Mouse (Mus musculus): ENCODE data around the gene Ndufaf2.

The Ndufaf2 gene

DNA sequence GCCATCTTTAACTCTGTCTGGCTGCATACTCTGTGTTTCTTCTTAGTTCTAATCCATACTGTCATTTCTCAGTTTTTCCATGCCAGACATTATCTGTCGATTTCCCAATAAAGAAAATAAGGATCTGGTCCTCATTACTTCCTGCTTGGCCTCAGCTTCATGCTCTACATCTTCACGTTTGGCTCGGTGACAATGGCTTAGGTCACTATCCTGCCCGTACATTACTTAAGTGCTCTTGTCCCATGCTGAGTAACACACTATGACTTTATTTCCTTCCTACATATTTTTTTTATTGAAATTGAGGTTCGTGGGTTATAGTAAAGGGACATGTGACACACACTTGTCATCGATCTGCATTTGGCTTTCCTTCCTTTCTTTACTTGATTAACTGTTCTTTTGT is 143.3 kb downstream of the Ndufaf2 start:
- no peak for DNase-seq

DNA sequence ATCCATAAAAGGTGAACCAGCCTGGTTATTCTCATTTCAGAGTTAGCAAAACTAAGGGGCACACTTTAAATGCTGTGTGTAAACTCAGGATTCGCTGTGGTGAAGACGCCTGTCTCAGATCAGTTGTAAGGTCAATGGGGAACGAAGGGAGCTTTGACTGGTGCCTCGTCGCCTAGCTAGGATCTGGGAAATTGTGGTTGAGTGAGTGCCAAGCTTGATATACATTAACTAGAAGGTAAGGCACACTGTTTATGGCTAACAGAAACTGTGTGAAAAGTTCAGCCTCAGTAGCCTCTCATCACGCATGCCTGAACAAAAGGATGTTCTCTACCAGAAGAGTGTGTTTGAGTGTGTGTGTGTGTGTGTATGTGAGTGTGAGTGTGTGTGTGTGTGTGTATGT is 144.6 kb downstream of the Ndufaf2 start:
- peak; percentile 44 to 83 for DNase-seq

DNA sequence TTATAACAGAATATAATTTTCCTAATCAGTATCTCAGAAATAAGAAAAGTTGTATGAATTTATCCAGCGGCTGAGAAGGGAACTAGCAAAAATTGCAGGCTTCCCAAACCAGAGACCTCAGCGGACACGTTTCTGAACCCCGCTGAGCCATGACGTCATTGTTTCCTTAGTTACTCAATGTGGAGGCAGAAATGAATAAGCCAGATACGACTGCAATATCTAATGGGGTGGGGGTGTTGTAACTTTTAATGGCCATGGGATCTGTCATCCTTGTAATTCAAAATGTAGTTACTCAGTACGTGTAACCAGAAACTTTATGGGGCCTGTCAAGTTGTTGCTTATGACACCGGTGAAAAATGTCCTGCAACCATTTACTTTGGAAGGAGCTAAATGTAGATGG is 145.3 kb downstream of the Ndufaf2 start:
- DNase-seq: no peak

DNA sequence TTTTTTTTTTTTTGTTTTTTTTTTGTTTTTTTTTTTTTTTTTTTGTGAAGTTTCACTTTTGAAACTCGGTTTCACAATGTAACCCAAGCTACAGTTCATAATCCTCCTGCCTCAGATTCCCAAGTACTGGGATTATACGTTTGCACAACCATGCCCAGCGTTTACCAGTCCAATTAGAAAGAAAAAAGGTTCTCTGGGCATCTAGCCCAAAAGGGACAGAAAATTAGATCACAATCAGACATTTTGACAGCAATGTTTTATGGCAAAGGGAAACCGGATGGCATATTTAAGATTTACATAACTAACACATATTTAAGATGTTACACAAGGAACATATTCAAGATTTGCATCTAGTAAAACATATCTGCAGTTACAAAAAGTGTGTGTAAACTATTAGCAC is 150.6 kb downstream of the Ndufaf2 start:
- DNase-seq: no peak

DNA sequence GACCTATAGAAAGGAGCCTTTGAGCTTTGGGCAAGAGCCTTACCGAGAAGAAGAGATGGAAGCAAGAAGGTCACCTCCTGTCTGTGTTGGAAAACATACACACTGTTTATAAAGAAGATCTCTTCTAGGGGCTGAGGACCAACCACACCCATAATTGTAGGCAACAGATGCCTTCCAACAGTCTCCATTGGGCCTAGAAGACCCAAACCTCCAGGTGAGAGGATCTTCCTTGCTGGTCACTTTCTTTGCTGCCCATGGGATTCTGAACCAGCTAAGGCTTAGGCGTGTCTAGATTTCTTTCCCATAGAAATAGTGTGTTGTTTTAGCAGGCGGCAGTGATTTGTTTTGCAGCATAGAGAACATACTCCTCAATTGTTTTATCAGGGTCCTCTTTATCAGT is 162.1 kb downstream of the Ndufaf2 start:
- no peak for DNase-seq

DNA sequence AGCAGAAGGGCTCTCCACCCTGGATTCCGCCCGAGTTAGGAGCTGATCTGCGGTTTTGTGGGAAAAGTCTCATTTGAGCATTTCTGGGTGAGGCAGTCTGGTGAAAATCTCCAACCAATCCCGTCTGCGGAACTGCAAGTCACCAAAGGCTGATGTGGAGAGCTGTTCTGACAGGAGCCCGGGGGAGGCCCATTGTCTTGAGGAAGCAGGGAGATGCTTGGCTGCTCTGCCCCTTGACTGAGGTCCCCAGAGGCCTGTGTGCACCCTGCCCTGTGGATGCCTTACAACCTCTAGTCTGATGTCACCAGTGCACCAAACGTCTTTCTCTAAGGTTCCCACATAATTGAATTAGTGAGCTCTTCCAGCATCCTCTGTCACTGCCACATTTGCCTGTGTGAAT is 163.2 kb downstream of the Ndufaf2 start:
- no peak for DNase-seq

DNA sequence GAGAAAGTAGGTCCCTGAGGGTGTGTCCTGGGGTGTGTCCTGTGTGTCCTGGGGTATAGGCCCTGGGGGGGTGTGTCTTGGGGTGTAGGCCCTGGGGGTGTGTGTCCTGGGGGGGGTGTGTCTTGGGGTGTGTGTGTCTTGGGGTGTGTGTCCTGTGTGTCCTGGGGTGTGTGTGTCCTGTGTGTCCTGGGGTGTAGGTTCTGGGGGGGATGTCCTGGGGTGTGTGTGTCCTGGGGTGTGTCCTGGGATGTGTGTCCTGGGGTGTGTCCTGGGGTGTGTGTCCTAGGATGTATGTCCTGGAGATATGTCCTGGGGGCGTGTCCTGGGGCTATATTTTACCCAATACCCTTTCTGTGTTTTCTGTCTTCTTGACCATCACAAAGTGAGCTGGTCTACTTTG is 165.8 kb downstream of the Ndufaf2 start:
- no peak for DNase-seq

DNA sequence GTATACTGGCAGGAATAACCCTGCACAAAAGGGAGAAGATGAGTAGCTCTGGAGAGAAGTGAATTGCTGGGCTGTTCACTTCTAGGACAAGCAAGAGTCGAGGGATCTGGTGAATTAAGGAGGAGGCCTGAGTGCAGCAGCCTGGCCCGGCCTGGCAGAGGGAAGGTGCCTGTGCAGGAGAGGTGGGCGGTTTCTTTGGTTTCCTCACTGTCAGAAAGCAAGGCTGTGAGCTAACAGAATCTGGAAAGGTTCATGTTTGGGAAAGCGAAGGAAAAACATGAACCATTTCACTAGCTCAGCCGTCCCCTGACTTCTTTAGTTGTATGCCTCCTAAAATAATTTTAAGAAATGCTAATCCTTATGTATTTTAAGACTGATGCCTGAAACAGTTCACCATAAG is 173.8 kb downstream of the Ndufaf2 start:
- no peak for DNase-seq

DNA sequence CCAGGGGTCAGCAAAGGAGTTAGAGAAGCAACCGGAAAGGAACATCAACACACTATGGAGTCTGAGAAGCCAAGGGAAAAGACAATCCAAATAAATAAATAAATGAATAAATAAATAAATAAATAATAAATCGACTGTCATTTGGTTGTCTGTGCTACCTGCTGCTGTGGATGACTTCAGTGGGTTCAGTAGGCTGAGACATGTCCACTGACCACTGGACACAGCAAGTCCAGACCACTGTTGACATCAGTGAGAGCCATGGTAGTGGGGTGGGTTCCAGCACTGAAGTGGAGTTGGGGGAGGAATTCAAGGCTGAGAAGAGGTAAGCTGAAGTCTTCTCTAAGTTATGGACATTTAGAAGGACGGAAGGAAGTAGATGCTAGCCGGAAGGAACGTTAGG is 174.2 kb downstream of the Ndufaf2 start:
- no peak for DNase-seq

DNA sequence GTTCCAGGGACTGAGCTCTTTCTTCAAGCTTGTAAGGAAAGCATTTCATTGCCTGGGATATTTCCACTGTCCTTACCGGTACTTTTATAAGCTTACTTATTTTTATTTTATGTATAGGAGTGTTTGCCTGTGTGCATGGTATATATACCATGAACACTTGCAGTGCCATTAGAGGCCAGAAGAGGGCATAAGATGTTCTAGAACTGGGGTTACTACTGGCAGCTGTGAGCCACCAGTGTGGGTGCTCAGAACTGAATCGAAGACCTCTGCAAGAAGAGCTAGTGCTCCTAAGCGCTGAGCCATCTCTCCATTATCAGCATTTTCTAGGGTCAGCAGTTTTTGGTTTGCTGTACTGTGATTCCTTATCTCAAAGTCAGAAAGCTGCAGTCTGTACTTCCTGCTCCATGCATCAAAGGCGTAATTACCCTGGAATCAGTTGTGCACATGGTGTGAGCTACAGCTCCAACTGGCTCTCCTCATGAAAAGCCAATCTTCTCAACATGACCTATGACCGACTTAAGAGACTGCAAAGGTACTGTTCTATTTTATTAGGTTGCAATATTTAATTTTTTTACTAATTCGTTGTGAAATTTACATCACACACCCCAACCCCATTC is 175.1 kb downstream of the Ndufaf2 start:
- no peak for DNase-seq

DNA sequence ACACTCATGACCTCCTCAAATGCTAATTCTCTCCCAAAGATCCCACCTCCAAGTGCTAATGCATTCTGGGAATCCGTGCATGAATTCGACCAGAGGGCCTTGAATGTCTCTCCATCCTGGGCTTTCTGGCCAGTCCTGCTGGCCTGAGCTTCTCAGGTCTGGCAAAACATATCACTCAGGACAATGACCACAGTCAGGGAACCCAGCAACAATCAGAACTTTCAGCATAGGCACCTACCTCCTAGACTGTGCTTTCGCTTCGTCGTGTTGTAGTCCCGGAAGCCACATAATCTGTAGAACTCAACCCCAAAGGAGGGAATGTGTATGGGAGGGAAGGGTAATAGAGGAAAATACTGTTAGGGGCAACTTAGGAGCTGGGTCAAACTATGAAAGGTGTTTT is 179.0 kb downstream of the Ndufaf2 start:
- DNase-seq: no peak

DNA sequence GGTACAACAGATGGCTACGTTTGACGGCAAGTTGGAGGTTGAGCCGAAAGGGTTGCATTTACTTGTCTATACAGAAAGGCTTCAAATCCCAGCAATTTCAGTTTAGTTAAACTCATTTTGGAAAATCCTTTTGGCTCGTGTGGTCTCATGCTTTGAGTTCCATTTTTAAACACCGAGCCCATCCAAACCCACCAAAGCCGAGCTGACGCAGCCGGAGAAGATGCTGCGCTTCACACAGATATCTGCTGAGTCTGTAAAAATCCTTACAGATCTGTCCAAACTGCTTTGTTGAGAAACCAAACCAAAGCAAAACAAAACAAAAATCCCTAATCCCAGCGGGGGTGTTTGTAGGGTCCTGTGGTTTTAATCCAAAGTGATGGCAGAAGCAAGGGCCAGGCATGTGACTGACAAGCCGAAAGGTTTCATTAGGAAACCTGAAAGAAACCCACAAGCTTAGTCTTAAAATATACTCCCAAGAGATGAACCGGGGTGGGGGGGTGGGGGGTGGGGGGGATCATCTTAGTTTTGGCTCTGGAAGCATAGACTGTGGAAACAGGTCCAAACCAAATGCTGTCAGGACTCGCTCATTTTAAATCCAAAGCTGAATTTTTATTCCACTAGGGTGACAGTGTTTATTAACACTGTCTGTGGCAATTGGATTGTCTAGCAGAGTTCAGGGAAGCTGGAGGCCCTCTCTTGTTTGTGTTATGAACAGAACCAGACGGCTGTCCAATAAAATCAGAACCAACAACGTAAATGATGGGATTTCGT is 181.4 kb downstream of the Ndufaf2 start:
- no peak for DNase-seq

DNA sequence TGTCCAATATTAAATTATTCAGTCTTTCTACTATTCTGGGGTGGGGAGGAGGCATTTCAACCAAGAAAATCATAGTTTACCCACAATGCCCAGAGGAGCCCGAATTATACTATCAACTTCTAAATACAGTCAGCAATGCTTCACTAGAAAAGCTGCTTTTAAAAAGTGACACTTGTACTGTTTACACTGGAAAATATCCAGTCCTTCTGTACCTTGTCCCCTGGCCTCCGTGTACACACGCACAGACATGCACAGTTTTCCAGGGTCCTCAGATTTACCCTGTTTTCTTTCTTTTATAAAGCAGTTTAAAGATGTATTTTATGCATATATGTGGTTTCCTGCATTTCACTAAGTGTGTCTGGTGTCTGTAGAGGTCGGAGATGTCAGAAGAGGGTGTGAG is 186.0 kb downstream of the Ndufaf2 start:
- no peak for DNase-seq

DNA sequence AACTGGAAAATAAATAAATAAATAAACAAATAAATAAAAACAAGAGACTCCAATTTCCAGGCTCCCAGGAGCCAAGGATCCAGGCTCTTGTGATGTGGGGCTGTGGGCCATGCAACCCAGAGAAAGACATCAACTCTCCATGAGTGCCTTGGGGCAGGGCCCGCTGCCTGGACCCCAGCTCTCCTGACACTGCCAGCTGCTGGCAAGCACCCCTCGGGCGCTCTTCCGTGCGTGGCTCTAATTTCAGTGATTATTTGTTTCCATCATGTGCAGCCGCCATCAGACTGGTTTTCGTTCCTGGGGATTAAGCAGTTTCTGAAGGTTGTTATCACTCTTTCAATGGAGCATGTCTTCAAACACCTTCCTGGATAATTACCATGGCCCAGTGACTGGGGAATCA is 186.6 kb downstream of the Ndufaf2 start:
- DNase-seq: no peak

DNA sequence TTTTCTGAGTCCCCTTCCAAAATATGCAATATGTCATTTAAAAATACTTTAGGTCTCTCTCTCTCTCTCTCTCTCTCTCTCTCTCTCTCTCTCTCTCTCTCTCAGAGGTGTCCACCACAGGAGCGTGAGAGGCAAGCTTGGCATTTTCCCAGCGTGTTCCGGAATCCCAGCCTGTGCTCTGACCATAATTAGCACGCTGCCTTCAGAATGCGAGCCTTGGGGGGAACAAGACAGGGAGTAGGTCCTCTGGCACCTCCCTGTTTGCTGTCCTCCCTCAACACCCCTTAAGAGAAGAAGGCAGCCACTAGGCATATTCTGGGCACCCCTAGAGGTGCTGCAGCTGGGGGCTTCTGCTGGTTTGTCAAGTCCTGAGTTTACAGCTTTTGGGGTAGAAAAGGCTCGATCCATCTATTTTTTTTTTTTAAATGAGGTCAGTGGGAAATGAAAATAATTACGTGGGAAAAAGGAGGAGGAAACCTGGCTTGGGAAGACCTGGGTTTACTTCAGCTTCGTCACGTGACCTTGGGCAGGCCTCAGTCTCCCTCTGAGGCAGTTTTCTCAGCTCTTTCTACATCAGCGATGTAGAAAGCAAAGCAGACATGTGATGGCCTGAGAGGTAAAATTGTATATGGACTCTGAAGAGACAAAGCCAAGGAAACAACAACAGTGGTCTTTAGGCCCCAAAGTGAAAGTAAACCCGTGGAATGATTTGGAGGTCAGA is 187.8 kb downstream of the Ndufaf2 start:
- peak in 1 of 2 experiments; percentile 24 for DNase-seq

DNA sequence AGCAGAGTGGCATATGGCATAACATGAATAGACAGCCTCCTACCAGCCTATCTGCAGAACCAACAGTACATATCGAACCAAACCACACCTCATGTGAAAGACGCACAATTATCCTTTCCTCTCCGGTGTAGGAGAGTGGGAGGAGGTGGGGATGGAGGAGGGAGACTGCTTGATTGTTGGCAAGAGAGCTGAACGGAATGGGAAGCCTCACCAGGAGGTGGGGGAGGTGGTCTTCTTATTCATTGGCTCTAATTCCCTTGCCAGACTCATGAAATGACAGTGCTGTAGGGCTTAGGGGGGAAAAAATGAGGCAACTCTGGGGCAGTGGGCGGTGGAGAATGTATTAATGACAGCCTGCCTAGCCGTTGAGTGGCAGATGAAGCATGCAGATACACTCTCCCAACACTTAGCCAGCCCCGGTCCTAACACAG is 188.4 kb downstream of the Ndufaf2 start:
- DNase-seq: no peak

DNA sequence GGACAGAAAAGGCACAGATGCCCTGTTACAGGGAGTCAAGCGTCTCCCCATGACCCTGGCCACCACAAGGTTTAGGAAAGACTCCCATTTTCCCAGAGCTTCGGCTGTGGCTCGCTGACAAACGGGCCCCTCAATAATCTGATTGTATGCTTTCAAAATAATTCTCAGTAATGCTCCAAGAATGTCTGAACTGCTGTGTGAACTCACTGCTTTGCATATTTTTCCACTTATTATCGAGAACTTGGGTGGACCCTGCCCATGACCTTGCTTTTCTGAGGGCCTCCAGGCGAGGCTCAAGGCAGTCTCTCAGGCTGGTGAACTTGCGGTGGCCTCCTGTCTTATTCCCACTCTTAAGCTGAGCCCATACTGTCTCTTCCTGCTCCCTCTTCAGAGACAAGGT is 193.8 kb downstream of the Ndufaf2 start:
- DNase-seq: no peak

DNA sequence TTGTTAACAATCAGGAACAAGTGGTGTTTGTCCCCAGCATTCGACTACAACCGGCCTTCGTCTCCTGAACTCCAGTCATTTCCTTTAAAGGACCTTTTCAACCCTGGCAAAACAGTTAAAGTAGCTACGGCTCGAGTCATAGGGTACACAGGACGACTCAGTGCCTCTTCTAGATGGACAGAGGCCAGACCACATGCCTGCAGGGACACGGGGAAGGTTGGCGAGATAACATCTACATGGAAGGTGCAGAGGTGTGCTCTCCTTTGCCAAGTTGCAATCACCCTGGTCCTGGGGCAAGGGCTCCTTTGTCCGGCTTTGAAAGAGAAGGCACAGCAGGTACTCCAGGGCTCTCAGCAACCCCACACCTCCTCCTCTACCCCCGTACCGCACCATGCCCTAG is 195.0 kb downstream of the Ndufaf2 start:
- peak; percentile 24 to 56 for DNase-seq

DNA sequence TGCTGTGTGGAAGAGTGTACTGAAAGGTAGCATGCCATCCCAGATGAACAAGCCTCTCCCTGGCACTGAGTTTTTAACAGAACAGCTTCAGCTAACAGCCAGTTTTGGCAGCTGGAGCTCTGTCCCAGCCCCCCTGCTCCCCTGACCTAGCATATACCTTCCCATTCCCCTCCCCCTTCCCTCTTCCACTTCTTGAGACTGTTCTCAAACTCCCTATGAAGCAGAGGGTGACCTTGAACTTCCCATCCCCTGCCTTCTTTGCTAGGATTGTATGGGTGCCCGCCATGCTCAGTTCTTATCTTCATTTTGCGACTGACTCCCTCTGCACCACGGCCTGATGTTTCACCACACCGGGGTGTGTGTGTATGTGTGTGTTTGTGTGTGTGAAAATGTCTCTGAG is 195.7 kb downstream of the Ndufaf2 start:
- DNase-seq: no peak

DNA sequence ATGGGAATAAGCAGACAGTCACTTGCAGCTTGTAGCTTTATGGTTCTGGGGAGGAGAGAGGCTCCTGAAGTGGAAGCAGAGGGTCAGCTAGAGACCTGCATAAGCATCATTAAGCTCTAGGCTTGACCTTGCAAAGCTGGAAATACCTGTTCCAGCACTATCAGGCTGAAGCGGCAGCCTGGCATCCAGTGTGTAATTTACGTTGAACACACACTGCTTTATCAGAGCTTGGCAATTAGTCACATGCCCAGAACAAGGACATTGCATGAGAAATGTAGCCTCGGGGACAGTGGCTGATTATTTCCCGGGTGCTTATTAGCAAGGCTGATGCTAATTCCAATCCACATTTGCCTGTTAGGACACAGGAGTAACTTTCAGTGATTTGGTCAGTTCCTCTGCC is 196.5 kb downstream of the Ndufaf2 start:
- peak; percentile 48 to 78 for DNase-seq

DNA sequence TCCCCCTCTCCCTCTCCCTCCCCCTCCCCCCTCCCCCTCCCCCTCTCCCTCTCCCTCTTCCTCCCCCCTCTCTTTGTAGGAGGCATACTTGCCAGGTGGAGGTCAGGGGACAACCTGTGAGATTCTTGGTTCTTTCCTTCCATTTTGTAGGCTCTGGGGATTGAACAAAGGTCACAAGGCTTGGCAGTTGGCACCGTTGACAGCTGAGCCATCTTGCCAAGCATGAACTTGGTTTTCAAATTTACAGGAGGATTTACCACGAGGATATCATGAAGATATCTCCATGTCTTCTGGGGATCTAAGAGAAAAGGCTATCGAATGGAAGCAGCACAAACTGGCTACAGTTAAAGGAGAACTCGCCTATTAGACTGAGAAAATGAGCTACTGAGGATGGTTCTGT is 196.9 kb downstream of the Ndufaf2 start:
- DNase-seq: peak; percentile 29 to 46

DNA sequence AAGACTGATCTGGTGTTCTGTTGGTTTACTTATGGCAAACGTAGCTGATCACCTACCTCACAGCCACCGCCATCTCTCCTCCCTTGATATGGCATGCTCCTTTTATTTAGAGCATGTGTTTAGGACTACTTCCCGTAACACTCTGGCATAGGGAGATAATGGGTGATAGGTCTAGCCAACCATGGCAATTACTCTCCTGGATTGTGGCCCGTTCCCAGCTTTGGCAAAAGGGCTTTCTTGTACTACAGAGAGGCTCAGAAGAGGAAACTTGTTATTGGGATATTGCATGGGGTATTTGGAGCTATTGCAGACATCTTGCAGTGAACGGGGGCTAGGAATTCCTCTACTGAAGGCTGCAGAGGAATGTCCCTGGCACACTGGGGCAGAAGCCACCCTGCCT is 197.9 kb downstream of the Ndufaf2 start:
- no peak for DNase-seq

DNA sequence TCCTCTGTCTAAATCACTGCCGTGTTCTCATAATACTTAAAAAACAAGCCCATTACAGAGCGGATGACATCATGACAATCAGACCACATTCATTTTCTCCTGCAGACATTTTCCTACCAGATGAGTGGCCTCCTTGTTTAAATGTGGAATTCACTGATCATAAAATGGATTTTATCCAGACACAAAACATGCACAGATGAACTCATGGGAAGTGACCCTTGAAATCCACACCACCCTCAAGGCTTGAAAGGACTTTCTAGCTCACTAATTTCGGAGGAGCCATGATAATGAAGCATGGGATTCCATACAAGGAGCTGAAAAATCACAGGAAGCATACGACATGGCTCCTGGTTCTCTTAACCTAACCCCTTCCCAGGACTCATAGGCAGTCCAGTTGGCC is 198.5 kb downstream of the Ndufaf2 start:
- no peak for DNase-seq

DNA sequence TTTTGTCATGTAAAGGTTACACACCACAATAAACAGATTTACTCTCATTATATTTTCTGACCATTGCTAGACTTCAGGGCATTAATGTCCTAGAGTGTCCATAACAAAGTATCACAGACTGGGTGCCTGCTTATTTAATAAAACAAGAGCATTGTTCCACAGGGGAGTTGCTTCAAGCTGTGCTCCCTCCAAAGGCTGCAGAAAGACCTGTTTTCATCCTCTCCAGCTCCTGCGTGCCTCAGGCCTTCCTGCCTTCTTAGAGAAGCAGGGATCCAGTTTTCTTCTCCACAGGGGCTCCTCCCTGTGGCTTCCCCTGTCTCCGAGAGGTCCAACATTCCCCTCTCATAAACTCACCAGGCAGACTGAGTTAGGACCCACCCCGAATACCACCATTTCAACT is 202.2 kb downstream of the Ndufaf2 start:
- DNase-seq: no peak
